Mouse (Mus musculus) cerebellum, adult 2 months (tissue): ENCODE measurements around the gene Tm4sf19.

ENCODE experiments used
- CTCF ChIP-seq: fragments of 200-500 bp; IDR thresholded peaks from 2 replicates; pipeline ENCODE4 v1.5.1; 2011; ENCODE audit warnings: low read depth, mild to moderate bottlenecking, control low read depth, low read length, moderate library complexity, borderline replicate concordance; ENCODE audit not compliant: insufficient read depth
- POLR2A ChIP-seq: fragments of 200-500 bp; IDR thresholded peaks from 2 replicates; pipeline ENCODE4 v1.6.1; 2011; ENCODE audit warnings: low read length, control low read depth, borderline replicate concordance; ENCODE audit not compliant: insufficient read depth

DNA sequence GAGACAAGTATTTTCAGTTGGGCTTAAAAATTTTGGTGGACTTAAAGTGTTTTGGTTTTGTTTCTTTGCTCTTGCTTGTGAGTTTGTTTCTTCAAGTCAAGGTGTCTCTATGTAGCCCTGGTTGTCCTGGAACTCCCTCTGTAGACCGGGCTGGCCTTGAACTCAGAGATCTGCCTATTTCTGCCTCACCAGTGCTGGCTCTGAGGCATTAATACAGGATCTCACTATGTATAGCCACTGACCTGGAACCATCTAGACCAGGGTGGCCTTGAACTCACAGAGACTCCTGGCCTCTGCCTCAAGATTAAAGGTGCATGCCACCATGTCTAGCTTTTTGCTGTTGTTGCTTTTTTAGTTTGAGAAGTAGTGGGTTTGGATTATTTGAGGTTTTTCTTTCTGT, 31.6 kb downstream of the Tm4sf19 start:
- no peak for TF ChIP-seq CTCF
- TF ChIP-seq POLR2A, result no peak
